Mouse (Mus musculus): ENCODE data around the gene Dnajc15.
"Not testable (repeated sequence)": the region's sequence is repeated elsewhere in the genome, so short reads cannot be mapped to it uniquely, and the experiment has no call there.

Dnajc15 gene

DNA sequence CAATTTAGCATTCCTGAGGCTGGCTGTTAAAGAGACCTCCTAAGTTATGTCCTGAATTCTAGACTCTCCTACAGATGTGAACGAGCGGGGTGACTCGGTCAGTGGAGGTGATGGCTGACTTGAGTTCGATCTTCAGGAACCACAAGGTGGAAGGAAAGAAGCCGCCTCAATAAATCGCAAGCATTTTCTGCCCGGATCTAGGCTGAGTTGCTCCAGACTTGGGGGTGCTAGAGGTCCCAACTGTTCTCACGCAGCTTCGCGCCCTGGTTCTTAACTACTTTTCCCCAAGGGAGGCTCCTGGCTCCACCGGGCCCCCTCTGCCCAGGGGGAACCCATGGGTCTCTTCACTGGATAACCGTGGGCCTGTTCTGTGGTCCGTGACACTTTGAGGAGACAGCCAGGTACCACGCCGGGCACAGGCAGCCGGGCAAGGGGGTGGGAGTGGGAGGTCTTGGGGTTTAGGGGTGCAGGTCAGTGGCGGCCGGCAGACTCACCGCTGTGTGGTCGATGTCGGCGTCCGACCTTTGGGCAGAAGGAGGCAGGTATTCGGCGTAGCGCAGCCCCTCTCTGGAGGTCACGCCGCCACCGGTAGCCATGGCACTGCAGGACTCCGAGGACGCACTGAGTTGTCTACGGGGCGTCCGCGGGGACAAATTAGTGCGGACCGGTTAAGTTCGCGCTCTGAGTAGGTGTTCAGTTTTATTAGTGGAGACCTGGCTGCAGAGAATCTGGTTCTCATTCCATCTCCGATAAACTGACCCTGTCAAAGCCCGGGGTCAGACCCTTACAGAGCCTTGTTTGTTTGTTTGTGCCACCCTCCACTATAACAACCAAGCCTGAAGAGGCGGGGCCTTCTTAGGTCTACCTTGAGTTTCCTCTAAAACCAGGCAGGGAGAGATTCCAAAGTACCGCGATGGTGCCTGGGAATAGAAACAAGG is at the start of gene Dnajc15:
Gene Dnajc15, minus strand, starts transcription at position 822 of the 938 bp plus-strand sequence.
- DNase-seq (ENCODE audit: low read depth, low spot score) = peak; percentile 65

DNA sequence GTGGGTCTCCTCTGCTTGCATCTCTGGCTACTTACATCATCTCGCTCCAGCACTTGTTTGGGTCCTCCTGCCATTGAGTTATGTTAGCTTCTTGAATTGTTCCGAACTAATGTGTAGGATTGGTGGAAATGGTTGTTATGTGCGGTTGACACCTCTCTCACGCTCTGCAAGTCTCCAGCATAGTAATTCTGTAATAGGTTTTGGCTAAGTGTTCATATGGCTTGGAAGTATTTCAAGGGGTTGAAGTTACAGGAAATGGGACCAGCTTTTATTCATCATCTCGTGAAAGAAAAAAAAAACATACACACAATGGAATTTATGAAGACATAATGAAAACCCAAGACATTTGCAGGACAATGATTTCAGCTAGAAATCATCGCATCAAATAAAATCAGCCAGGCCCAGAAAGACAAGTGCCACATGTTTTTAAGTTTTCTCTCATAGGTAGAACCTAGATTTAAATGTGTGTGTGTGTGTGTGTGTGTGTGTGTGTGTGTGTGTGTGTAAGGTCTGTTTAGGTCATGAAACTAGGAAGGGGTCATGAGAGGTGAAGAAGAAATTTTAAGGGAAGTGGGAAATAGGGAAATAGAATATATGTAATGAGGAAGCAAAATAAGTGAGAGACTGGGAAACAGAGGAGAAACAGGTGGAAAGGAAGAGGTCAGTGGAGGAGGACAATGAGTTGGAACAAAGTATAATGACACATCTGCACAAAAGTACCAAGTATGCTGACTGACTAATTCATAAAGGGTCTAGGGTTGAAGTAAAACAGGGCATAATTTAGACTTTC is 48.3 kb upstream of the Dnajc15 start:
- no peak for DNase-seq (ENCODE audit: low read depth, low spot score)

DNA sequence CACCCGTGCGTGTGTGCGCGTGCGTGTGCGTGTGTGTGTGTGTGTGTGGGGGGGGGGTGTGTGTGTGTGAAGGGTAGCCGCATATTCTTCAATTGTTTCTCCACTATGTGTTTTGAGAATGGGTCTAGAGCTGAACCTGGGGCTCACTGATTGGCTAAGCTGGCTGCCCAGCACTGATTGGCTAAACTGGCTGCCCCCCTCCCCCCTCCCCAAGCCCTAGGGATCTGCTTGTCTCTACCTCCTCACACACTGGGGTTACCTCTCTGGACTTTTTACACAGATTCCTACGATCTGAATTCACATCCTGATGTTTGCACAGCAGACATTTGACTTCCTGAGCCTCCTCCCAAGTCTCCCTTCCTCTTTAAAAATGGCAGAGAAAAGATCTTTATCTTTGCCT is 46.7 kb upstream of the Dnajc15 start:
- DNase-seq (ENCODE audit: low read depth, low spot score) = no peak

DNA sequence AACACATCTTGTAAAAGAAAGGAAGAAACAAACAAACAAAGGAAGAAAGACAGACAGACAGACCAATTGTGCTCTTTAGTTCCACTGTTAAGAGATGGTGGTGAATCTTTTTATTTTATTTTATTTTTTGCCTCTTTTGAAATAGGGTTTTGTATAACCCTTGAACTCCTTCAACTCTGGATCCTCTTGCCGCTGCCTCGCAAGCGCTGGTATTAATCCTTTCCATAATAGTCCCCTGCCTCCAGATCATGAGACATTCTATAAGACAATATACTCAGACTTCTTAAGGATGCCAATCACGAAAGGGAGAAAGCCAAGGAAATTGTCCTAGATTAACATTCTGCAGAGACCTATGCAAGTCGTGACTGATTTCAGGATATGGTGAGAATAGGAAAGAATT is 40.9 kb upstream of the Dnajc15 start:
- no peak for DNase-seq (ENCODE audit: low read depth, low spot score)

DNA sequence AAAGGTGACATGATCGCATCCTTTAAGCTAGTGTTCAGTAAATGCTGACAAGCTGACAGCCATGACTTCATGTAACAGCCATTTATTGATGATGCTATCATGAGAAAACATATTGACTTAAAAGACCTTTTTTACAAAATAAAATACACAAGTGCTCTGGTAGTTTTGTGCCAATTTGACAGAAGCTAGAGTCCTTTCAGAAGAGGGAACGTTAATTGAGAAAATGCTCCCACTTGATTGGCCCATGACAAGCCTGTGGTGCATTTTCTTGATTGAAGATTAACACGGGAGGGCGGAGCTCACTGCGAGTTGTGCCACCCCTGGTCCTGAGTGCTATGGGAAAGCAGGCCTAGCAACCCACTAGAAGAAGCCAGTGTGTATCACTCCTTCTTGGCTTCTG is 31.7 kb upstream of the Dnajc15 start:
- no peak for DNase-seq (ENCODE audit: low read depth, low spot score)

DNA sequence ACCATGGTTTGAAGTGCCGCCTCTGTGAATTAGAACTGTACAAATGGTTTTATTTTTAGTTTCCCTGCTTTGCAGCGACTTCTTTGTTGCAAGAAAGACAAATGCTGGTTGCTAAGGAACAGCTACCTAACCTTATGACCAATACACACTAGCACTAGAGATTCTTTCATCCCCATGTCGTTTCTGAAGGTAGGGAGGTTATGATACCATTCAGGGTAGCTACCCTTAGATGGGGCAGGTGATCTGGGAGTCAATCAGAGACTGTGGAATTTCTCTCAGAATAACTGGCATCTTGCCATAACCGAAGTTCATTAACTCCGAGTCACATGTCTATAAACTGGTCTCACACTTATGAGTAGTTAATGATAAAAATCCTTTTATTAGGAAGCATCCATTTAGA is 30.5 kb upstream of the Dnajc15 start:
- no peak for DNase-seq (ENCODE audit: low read depth, low spot score)

DNA sequence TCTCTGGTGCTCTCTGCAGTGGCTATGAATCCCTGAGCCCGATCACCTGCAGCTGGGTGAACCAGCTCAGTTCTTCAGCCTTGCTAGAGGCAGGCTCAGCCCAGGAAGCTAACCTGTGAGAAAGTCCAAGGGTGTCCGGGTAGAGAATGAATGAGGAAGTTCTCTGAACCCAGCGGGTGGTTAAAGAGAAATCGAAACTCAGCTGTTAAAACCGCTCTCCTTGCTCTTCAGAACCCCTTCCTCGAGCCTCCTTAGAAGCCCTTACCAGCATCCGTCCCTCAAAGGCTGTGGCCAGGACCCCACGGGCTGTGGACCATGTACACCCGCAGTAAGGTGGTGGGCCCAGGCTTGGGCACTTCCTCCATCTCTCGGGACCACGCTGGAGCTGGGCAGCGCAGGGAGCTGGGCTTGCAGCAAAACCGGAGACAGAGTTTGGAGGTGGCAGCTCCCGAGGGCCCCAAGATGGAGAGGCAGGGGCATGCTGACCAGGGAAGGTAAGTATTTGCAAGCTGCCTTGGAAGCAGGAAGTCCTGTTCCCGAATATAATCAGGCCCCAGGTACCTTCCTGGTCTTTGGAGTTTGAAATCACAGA is 29.3 kb upstream of the Dnajc15 start, which contains the start of gene Epsti1:
Gene Epsti1, plus strand, starts transcription at position 69 of the 592 bp plus-strand sequence.
- no peak for DNase-seq (ENCODE audit: low read depth, low spot score)

DNA sequence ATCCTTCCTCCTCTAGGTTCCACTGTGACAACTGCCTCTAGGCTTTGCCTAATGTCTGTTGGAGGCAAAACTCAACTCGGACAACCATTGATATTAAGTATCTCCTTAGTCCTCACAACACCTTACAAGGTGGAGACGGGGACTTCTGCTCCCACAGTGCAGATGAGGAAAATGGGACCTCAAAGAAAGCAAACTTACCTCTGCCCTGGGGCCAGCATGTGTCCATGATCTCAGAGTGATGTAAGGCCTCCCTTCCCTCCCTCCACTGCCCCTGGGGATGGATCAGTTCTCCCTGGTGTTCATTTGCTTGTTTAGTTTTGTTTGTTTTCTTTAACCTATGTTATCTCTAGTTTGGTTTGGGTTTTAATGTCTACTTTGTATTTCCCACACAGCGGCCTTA is 27.6 kb upstream of the Dnajc15 start:
- DNase-seq (ENCODE audit: low read depth, low spot score) = no peak

DNA sequence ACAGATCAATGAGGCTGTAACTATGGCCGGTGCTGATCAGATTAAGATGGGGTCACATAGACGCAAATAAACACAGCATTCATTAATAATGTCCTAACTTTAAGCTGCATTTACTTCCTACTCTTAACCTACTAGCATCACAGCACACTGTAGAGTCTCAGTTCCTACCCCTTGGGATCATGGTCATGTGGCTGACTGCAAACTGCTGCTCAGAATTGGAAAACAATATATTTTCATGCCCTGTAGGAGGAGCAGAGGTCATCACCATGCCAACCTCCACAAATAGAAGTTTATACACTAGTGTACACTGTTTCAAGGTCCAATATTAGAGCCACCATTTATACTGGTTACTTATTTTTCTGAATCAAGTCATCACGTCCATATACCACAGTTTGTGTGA is 21.0 kb upstream of the Dnajc15 start:
- no peak for DNase-seq (ENCODE audit: low read depth, low spot score)

DNA sequence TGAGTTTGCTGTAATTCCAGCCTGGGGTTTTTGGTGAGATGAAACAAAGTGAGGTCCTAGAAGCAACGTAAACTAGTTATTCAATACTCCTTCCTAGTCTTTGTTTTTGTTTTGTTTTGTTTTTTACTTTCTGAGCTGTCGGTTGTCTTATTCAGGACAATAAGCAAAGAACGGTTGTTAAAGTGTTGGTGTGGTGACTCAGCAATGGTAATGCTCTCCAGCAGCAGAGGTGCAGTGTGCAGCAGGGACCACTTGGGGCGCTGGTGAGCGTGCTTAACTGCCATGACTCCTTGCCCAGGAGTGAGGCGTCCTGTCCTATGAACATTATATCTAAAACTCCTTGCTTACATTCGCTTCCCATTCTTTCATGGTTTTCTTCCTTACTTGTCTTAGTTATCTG is 15.0 kb upstream of the Dnajc15 start:
- no peak for DNase-seq (ENCODE audit: low read depth, low spot score)

DNA sequence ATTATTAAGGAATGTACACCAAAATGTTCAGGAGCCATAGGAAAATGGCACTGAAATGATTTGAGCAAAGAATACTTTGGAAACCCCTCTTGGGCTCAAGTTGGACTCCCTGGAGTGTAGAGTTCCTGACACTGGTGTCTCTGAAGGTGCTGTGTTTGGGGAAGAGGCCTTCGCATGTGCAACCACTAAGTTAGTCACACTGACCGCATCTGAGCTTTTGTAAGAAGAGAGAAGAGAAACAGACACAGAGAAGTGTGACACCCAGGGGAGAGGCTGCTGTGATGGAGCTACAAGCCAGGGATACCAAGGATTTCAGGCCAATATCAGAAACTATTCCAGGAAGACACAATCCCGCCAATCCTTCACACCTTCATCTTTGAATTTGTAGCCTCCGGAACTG is 12.0 kb upstream of the Dnajc15 start:
- no peak for DNase-seq (ENCODE audit: low read depth, low spot score)

DNA sequence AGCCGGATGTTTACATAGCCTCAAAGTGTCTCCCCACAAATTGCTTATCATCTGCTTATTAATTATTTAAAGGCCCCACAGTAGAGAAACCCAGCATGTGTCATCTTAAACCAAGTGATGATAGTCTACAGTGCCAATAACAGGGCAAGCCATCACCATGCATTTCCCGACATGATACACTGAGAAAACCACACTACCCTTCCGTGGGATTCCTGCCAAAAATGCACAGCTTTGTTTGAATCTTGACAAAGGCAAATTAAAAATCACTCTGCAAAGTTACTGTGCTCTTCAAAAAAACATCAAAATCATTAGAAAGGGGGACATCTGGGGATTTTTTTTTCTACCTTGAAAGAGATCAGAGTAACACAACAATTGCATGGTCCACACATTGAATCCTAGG is 11.5 kb upstream of the Dnajc15 start:
- no peak for DNase-seq (ENCODE audit: low read depth, low spot score)

DNA sequence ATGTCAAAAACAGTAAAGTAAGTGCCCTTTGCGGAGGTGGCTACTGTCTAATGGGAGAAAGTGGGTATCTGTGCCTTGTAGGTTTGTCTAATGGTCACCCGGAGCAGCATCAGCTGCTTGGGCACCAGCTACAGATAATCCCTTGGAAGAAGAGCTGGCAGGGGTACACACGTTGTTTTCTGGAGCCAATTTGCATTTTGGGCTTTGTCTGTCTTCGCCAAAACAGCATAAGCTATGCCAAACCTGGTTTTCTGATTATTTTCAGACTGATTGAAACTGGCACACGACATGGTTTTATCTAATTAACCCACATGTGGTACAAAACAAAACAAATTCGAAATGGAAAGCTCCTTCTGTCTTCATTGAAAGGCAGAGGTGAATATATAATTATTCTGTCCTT is 7.7 kb upstream of the Dnajc15 start:
- DNase-seq (ENCODE audit: low read depth, low spot score) = no peak

DNA sequence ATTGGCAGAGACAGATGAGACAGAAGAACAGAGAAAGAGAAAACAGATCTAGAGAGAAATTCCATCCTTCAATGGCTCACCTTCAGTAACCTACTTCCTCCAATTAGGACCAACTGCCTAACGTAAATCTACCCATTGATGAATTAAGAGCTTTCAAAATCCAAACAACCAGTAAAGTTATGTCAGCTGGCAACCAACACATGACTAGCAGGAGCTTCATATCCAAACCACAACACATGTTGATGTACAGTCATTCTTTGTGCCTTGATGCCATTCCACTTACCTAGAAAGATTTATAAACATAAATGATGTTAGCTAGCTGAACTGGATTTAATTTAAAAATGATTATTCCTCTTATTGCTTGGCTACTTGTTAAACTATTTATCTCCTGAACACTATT is 7.1 kb upstream of the Dnajc15 start:
- no peak for DNase-seq (ENCODE audit: low read depth, low spot score)

DNA sequence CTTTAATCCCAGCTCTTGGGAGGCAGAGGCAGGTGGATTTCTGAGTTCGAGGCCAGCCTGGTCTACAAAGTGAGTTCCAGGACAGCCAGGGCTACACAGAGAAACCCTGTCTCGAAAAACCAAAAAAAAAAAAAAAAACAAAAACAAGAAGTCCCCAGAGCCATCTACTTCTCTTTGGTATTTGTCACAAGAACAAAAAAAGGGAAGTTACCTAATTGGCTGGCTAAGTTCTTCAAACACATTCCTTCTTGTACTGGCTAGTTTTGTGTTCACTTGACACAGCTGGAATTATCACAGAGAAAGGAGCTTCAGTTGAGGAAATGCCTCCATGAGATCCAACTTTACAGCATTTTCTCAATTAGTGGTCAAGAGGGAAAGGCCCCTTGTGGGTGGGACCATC is 3.0 kb upstream of the Dnajc15 start:
- not testable (repeated sequence) for DNase-seq (ENCODE audit: low read depth, low spot score)

DNA sequence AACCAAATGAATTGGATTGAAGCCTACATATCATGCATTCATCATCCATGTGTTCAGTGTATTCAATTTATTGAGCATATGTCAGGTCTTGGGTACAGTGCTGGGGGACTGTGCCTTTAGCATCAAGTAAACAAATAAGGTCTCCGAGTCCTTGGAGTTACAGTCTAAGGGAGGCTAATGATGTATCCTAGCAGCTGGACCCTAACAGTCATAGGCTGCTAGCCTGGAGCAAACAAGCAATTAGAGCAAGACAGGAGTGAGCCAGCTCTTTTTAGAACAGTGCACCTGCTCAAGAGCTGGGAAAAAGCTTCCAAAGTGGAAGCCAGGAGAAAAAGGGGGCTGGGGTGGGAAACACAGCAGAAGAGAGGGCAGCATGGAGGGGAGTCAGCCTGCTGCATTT is 1.3 kb upstream of the Dnajc15 start:
- no peak for DNase-seq (ENCODE audit: low read depth, low spot score)

DNA sequence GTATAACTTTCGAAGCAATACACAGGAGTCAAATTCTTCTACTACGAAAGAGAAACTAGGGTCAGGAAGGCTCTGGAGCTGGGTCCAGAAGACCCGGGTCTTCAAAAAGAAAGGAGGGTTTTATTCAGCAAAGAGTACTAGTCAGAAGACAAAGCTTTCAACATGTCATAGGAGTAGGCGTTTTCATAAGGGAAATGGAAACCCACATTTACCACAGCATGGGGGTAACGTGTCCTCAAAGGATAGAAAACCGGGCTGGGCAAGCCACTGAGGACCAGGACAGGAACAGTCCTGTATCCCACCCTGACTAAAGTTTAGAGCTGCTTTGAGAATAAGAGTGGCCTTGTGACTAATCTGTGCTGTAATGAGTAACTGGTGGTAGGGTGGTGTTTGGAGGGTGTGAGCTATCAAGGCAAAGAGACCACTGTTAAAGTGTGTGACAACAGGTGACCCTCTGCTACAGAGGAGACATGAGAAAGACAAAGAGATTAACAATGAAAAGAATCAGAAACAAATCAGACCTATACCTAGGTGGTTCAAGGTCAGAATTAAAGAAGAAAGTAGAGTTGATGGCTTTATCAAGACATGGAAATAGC is 3.4 kb downstream of the Dnajc15 start:
- no peak for DNase-seq (ENCODE audit: low read depth, low spot score)

DNA sequence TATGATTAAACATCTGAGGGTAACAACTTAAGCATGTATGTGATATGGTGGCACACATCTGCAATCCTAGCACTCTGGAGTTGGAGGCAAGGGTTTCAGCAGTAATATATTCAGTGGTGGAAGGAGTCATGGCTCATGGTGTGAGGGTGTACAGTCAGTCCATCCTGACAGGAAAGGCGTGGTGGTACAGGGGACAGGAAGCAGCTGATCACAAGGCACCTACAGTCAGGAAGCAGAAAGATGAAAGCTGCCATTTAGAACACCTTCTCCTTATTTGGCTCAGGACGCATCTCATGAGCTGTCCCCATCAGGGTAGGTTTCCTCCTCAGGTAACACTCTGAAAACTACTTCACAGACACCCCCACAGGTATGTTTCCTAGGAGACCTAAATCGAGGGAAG is 4.0 kb downstream of the Dnajc15 start:
- no peak for DNase-seq (ENCODE audit: low read depth, low spot score)

DNA sequence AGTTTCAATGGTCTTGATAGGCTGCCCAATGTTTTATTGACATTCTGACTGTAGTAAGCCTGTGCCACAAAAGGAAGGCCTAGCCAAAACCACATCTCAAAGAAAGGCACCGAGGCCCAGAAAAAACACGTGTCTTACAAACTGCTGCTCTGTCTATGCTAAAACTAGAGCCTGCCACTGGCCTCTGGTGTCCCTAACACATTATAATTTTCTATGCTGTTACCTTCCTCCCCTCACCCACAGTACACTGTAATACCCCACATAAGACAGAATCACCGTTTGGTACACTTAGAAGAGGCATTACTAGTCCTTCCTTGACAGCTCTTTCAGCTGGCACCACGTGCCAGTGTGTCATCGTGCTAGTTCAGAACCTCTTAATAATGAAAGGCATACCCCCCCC is 7.3 kb downstream of the Dnajc15 start:
- no peak for DNase-seq (ENCODE audit: low read depth, low spot score)

DNA sequence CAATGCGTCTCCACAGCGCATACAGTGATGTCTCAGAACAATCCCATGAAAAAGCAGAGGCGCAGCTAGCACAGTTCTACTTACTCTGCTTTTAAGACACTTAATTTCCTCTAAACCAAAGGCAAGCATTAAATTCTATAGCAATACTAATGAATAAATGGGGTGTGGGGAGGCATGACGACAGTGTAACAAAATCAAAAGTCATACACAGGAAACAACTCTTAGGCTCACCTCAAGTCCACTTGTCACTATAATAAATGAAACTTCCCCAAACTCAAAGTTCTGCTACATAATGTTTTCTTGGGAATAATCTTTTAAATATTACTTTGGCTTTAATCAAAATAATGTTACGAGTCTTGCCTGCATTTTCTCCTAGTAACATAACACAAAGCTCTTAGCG is 10.4 kb downstream of the Dnajc15 start:
- DNase-seq (ENCODE audit: low read depth, low spot score) = no peak

DNA sequence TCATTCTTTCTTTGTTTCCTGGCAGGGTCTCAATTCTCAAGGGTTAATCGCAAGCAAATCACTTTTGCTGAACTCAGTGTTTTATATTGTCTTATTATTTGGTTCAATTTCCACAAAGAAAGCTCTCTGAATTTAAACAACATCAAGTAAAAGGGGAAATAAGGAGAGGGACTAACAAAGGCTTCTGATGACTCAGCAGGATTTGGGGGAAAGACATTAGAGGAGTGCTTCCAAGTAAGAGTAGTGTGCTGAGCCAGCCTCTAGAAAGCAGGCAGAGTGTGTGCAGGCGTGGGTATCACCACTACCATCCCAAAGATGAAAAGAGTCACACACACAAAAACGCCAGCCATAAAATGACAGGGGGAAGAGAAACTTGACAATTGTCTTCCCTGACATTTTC is 10.9 kb downstream of the Dnajc15 start:
- no peak for DNase-seq (ENCODE audit: low read depth, low spot score)

Data from WW6 (cell line).